Mouse (Mus musculus) C2C12 (cell line): ENCODE results near the gene Rbm8a.

ENCODE experiments used
- CTCF ChIP-seq: IDR thresholded peaks from one replicate; pipeline ENCODE4 v1.5.1; 2011; ENCODE audit not compliant: control insufficient read depth, insufficient read depth, insufficient read length
- MAX ChIP-seq: IDR thresholded peaks from one replicate; pipeline ENCODE4 v1.6.1; 2011; ENCODE audit warnings: mild to moderate bottlenecking, control low read depth
- USF1 ChIP-seq: IDR thresholded peaks from one replicate; pipeline ENCODE4 v1.6.1; 2011; ENCODE audit warnings: low read depth, mild to moderate bottlenecking, control low read depth, moderate library complexity

- TF ChIP-seq MAX (no peak), CTCF (peak; percentile 31), USF1 (no peak)
These were observed 37.6 kb downstream of the Rbm8a start for GRCm38 (mm10) chr3:96667316-96667715.
